Mouse (Mus musculus) ovary, postnatal 36 days (tissue): ENCODE data around the gene Syn3.

Source experiments
- DNase-seq: peaks from one replicate; pipeline ENCODE4 v3.0.0; 2022; ENCODE audit warnings: low spot score, mixed read lengths

Gene Syn3

GRCm38 (mm10) chr10:86310527-86310926 lies 188.2 kb downstream of the Syn3 start:
- DNase-seq: no peak

- DNase-seq: no peak
Measured at GRCm38 (mm10) chr10:86307235-86307634, 191.5 kb downstream of the Syn3 start.

GRCm38 (mm10) chr10:86304583-86304982 lies 194.1 kb downstream of the Syn3 start:
- no peak for DNase-seq

- DNase-seq: no peak
Measured at GRCm38 (mm10) chr10:86303495-86303876, 195.2 kb downstream of the Syn3 start.

- DNase-seq: peak; percentile 78
Measured at GRCm38 (mm10) chr10:86302761-86303494, 195.8 kb downstream of the Syn3 start.

GRCm38 (mm10) chr10:86302318-86302648 lies 196.4 kb downstream of the Syn3 start:
- no peak for DNase-seq

- DNase-seq: no peak
Measured at GRCm38 (mm10) chr10:86301593-86302317, 196.9 kb downstream of the Syn3 start.

- DNase-seq: no peak
Measured at GRCm38 (mm10) chr10:86301117-86301490, 197.6 kb downstream of the Syn3 start.

GRCm38 (mm10) chr10:86300293-86301116 lies 198.2 kb downstream of the Syn3 start, which contains the start of gene Timp3:
TSS of gene Timp3 (plus strand) at chr10:86300372.
- peak; percentile 82 for DNase-seq

GRCm38 (mm10) chr10:86299795-86300194 lies 198.9 kb downstream of the Syn3 start:
- no peak for DNase-seq

- no peak for DNase-seq
Measured at GRCm38 (mm10) chr10:86298326-86298725, 200.4 kb downstream of the Syn3 start.

- DNase-seq: no peak
Measured at GRCm38 (mm10) chr10:86297307-86297706, 201.4 kb downstream of the Syn3 start.

GRCm38 (mm10) chr10:86296111-86296510 lies 202.6 kb downstream of the Syn3 start:
- peak; percentile 71 for DNase-seq

GRCm38 (mm10) chr10:86295454-86296098 lies 203.1 kb downstream of the Syn3 start:
- DNase-seq: no peak

- no peak for DNase-seq
Measured at GRCm38 (mm10) chr10:86294599-86295365, 203.9 kb downstream of the Syn3 start.

- DNase-seq: no peak
Measured at GRCm38 (mm10) chr10:86293880-86294279, 204.8 kb downstream of the Syn3 start.

GRCm38 (mm10) chr10:86290109-86290771 lies 208.5 kb downstream of the Syn3 start:
- DNase-seq: no peak

GRCm38 (mm10) chr10:86286508-86286907 lies 212.2 kb downstream of the Syn3 start:
- DNase-seq: no peak

GRCm38 (mm10) chr10:86281238-86281637 lies 217.5 kb downstream of the Syn3 start:
- no peak for DNase-seq

GRCm38 (mm10) chr10:86279579-86280168 lies 219.0 kb downstream of the Syn3 start:
- no peak for DNase-seq
